Mouse (Mus musculus) embryonic facial prominence, embryonic 11.5 days (tissue): ENCODE results near the gene Trim61. TPM values are rescaled to one million over a fixed set of nuclear protein-coding genes. Genes with fewer than 3 reads are reported as not detected.
"Not testable (repeated sequence)": the region's sequence is repeated elsewhere in the genome, so short reads cannot be mapped to it uniquely, and the experiment has no call there.

ENCODE experiments used
- ATAC-seq: fragments of 200-750 bp; cut with Nextera tagmentation; replicated peaks from 2 replicates; pipeline ENCODE4 v1.8.0; 2017; ENCODE audit warnings: low read depth; ENCODE audit not compliant: insufficient number of reproducible peaks, low FRiP score, low TSS enrichment
- DNase-seq: peaks from one replicate; pipeline ENCODE4 v3.0.0-alpha.2; 2015; ENCODE audit warnings: low spot score
- H3K27ac ChIP-seq: fragments of 300-500 bp; sonication (generic); replicated peaks from 2 replicates; pipeline ENCODE4 v1.5.1; 2014; ENCODE audit warnings: mild to moderate bottlenecking, low read depth, low read length, control low read depth
- H3K27me3 ChIP-seq: fragments of 300-500 bp; sonication (generic); 2 replicates; pipeline ENCODE4 v1.6.1; 2014; ENCODE audit warnings: mild to moderate bottlenecking, low read length, moderate library complexity, mixed read lengths; ENCODE audit not compliant: control insufficient read depth, insufficient read depth
- H3K36me3 ChIP-seq: fragments of 300-500 bp; sonication (generic); replicated peaks from 2 replicates; pipeline ENCODE4 v1.6.1; 2014; ENCODE audit warnings: low read depth, mild to moderate bottlenecking, low read length, moderate library complexity, mixed read lengths; ENCODE audit not compliant: control insufficient read depth, insufficient read depth
- H3K4me1 ChIP-seq: fragments of 300-500 bp; sonication (generic); 2 replicates; pipeline ENCODE4 v1.6.1; 2014; ENCODE audit warnings: low read length, mixed read lengths; ENCODE audit not compliant: control insufficient read depth, insufficient read depth
- H3K4me2 ChIP-seq: fragments of 300-500 bp; sonication (generic); 2 replicates; pipeline ENCODE4 v1.6.1; 2014; ENCODE audit warnings: low read depth, mild to moderate bottlenecking, control low read depth, low read length, moderate library complexity
- H3K4me3 ChIP-seq: fragments of 300-500 bp; sonication (generic); 2 replicates; pipeline ENCODE4 v1.5.1; 2014; ENCODE audit warnings: low read depth, low read length, control low read depth
- H3K9ac ChIP-seq: fragments of 300-500 bp; sonication (generic); replicated peaks from 2 replicates; pipeline ENCODE4 v1.6.1; 2014; ENCODE audit warnings: mild to moderate bottlenecking, control low read depth, low read length
- H3K9me3 ChIP-seq: fragments of 300-500 bp; sonication (generic); replicated peaks from 2 replicates; pipeline ENCODE4 v1.6.1; 2016; ENCODE audit warnings: mild to moderate bottlenecking, low read length, inconsistent platforms, mixed read lengths; ENCODE audit not compliant: control insufficient read depth
- WGBS: fragments of 180-500 bp; shearing (Covaris S2); extraction: QIAGEN DNeasy Blood & Tissue Kit; methylation state at CpG from one replicate; pipeline ENCODE4 v1.1.7; 2014; 5-methylcytosine and 5-hydroxymethylcytosine counted together
- polyA plus RNA-seq: library from polyadenylated mRNA; unstranded; fragments of >200 nt; fragmentation: Nextera tagmentation; extraction: Ambion mirVana; gene quantifications from 2 replicates; pipeline ENCODE4 v1.2.1, GENCODE M21; 2014

The Trim61 gene
- polyA plus RNA-seq, 1 experiment from 2014 or later = not detected

DNA sequence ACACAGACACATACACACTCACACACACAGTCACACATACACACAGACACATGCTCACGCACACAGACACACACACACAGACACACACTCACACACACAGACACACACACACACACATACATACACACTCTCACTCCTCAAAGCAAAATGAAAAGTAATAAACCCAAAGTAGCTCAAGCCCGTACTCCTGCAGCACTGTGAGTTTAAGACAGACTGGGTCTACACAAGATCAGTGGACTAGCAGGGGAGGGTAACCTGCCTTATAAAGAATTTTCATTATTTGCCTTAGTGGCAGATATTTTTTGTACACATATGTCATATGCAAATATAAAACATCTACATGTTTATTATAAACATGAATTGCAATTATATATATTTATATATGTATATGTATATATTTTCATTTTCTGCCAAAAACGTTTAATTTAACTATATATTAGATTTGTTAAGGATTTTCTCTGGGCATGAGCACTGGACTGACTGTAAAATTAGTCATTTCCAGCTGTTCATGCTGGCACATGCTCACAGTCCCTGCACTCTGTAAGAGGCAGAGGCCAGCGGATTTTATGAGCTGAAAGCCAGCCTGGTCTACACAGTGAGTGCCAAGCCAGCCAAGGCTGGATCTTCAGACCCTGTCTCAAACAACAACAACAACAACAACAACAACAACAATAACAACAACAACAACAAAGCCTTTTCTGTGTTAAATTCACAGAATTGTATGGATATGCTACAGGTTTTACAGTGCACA, 12.6 kb upstream of the Trim61 start:
- 82% methylated on average over 4 of the region's 4 CpGs for WGBS
- Histone ChIP-seq H3K9me3 (no peaks in the 10 kb centered on the region), H3K27ac (no peak overlapping the region), H3K9ac (no peak overlapping the region), H3K4me2 (no peak overlapping the region), H3K27me3 (no peaks in the 10 kb centered on the region), H3K4me3 (no peak overlapping the region), H3K4me1 (no peaks in the 10 kb centered on the region; the same call in 1 of the 2 replicates), H3K36me3 (no peaks in the 10 kb centered on the region)
- ATAC-seq = no peak
- no peak for DNase-seq

DNA sequence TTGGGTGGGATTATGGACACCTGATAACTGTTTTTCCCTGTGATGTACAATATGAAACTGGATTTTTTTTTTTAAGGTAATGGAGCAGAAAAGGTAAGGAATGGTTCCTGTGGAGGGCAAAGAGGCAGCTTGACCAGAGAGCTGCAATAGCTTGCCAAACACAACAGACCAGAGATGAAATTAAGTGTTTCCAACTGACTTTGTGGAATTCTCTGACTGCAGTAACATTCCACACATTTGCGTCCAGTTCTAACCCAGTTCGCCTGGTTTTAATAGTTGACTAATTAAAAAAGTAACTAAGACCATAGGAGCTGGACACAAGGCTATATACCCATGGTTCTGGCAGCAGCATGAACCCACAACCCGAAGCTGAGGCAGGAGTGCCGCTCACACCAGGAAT, 11.5 kb upstream of the Trim61 start:
- Histone ChIP-seq H3K4me2 (no peak overlapping the region), H3K9me3 (no peaks in the 10 kb centered on the region), H3K27ac (no peak overlapping the region), H3K27me3 (no peaks in the 10 kb centered on the region), H3K36me3 (no peaks in the 10 kb centered on the region), H3K4me1 (no peaks in the 10 kb centered on the region; the same call in 1 of the 2 replicates), H3K9ac (no peak overlapping the region), H3K4me3 (no peak overlapping the region)
- 74% methylated on average over 4 of the region's 4 CpGs for WGBS
- no peak for ATAC-seq
- DNase-seq = no peak

DNA sequence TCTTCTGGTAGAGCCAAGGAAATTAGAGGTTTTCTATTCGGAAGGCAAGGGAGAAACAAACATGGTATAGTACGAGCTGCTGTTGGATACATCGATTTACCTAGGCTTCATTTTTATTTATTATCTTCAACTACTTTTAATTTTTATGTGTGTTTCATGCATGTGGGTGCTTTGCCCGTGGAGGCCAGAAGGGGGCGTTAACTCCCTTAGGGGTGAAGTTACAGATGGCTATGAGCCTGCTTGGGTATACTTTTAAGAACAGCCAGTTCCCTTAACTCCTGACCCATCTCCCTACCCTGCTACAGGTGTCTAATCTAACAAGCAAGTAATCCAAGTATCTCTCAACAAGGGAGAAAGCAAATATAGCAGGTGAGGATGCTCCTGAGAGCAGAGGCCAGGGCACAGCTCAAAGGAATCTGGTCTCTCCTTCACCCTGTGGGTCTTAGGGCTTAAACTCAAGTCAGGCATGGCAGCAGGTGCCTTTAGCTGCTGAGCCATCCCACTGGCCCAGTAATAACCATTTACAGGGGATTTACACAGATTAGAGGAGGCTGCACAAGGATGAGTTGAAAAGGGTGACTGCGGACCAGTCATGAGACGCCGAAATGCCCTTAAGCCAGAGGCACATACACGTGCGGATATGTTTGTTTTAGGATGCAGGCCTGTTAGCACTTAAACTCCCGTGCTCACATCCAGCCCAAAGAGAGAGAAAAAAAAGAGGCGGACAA, 10.8 kb upstream of the Trim61 start:
- Histone ChIP-seq H3K27ac (no peak overlapping the region), H3K4me1 (no peaks in the 10 kb centered on the region; the same call in 1 of the 2 replicates), H3K4me3 (no peak overlapping the region), H3K9me3 (no peaks in the 10 kb centered on the region), H3K4me2 (no peak overlapping the region), H3K9ac (no peak overlapping the region), H3K36me3 (no peaks in the 10 kb centered on the region), H3K27me3 (no peaks in the 10 kb centered on the region)
- DNase-seq = no peak
- WGBS = 74% methylated on average over 12 of the region's 12 CpGs
- no peak for ATAC-seq

DNA sequence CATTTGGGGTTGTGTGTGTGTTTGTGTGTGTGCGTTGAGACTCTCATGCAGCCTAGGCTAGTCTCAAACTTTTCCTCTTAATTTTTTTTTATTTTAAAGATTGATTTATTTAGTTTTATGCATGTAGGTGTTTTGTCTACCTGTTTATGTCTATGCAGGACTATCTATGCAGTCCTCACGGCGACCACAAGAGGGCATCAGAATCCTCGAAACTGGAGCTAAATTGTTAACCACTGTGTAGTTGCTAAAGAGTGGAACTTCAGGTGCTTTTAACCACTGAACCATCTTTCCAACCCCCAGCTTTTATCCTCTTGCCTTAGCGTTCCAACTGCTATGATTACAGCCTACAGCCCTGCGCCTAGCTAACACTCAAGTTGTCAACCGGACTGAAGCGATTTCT, 4.2 kb upstream of the Trim61 start:
- H3K4me2 ChIP-seq = no peak overlapping the region
- H3K9me3 ChIP-seq = no peaks in the 10 kb centered on the region
- WGBS = 49% methylated on average over 8 of the region's 8 CpGs
- no peak overlapping the region for H3K9ac ChIP-seq
- H3K27me3 ChIP-seq = no peaks in the 10 kb centered on the region
- no peak overlapping the region for H3K27ac ChIP-seq
- peak; percentile 68 for DNase-seq
- no peaks in the 10 kb centered on the region for H3K4me1 ChIP-seq
- H3K36me3 ChIP-seq = no peaks in the 10 kb centered on the region
- no peak overlapping the region for H3K4me3 ChIP-seq
- ATAC-seq = no peak

DNA sequence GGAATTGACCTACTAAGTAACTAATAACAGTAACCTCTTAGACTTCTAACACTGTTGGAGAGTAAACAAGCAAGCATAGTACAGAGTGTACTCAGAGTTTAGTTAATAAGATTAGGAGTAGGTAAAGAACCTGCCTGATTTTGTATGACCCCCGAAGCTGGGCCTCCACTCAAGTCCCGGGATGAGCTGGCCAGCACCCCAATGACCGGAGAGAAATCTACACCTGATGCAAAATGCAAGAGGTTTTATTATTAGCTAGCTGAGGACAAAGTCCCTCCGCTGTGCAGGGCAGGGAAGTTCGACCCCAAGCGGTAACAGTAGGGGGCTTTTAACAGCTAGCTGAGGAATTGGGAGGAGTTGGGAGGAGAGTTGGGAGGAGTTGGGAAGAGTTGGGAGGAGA, 10.7 kb downstream of the Trim61 start:
- not testable (repeated sequence) for H3K9ac ChIP-seq, H3K36me3 ChIP-seq, H3K4me3 ChIP-seq, ATAC-seq, DNase-seq, H3K27me3 ChIP-seq, H3K4me1 ChIP-seq, H3K4me2 ChIP-seq, H3K27ac ChIP-seq, H3K9me3 ChIP-seq
- WGBS = 79% methylated on average over 6 of the region's 6 CpGs

DNA sequence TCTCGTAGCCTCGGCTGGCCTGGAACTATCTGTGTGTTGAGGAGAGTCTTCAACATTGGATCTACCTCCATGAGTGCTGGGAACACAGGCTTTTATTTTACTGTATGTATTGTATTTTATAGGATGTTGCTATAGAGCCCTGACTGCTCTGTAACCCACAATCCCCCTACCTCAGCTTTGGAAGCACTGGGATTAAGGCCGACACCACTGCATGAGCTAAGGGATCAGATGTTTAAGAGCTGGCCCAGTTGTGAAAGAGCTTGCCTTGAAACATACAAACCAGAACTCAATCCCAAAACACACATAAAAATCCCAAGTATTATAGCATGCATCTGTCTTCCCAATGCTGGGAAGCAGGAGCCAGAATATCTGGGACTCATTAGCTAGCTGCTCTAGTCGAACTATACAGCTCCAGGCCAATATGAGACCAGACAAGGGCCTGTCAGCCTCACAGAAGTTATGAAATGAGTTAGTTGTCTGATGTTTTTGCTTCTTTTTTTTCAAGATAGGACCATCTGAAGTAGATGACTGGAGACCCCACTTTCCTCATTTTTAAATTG, 19.4 kb downstream of the Trim61 start:
- Histone ChIP-seq H3K9ac (no peak overlapping the region), H3K4me2 (no peak overlapping the region), H3K4me1 (no peaks in the 10 kb centered on the region), H3K36me3 (no peaks in the 10 kb centered on the region), H3K9me3 (no peaks in the 10 kb centered on the region), H3K4me3 (no peak overlapping the region), H3K27ac (no peak overlapping the region), H3K27me3 (no peaks in the 10 kb centered on the region)
- 83% methylated on average over 4 of the region's 4 CpGs for WGBS
- DNase-seq = no peak
- no peak for ATAC-seq

DNA sequence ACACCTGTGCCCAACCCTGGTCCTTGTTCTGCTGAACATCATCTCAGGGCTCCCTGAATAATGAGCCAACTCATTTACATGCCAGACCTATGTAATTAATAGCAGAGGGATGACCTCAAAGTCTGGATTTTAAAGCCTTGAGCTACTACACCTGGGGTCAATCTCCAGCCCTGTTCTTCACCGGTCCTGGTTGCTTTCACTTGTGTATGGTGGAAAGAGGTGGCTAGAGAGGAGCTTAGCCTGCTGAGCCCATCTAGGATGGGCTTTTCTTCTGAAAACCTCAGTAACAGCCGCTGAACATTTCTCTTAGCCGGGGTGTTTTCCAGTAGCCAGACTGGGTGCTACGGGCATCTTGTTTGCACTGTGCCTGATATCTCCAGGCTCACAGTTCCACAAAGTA, 30.6 kb downstream of the Trim61 start, which contains the start of gene Trim75:
Gene Trim75, minus strand, starts transcription at position 101 of the 400 bp plus-strand sequence.
- Histone ChIP-seq H3K27me3 (no peaks in the 10 kb centered on the region), H3K4me2 (no peak within 1 kb of the TSS), H3K36me3 (no peaks in the 10 kb centered on the region), H3K27ac (no peak within 1 kb of the TSS), H3K4me3 (no peak within 1 kb of the TSS), H3K9me3 (no peaks in the 10 kb centered on the region), H3K9ac (no peak within 1 kb of the TSS), H3K4me1 (no peaks in the 10 kb centered on the region)
- DNase-seq (no peak), ATAC-seq (no peak)
- 91% methylated on average over 4 of the region's 4 CpGs for WGBS
